Mouse (Mus musculus) spleen, adult 2 months (tissue): ENCODE results near the gene Syt7. TPM values are rescaled to one million over a fixed set of nuclear protein-coding genes. Genes with fewer than 3 reads are reported as not detected.

Experiments
- DNase-seq, 2 experiments: peaks; one replicate each; pipeline versions ENCODE4 v3.0.0 to v3.0.0-alpha.2; 2012 to 2021; ENCODE audit warnings: low spot score in 2 of 2, low read depth in 1 of 2
- H3K27ac ChIP-seq: fragments of 200-500 bp; 2 replicates; pipeline ENCODE4 v1.5.1; 2012; ENCODE audit warnings: low read length, inconsistent platforms; ENCODE audit not compliant: insufficient read depth
- H3K27me3 ChIP-seq: fragments of 200-500 bp; 2 replicates; pipeline ENCODE4 v1.6.1; 2012; ENCODE audit warnings: mild to moderate bottlenecking, moderate library complexity, low read length, inconsistent platforms; ENCODE audit not compliant: control insufficient read depth, insufficient read depth
- H3K36me3 ChIP-seq: fragments of 200-500 bp; 2 replicates; pipeline ENCODE4 v1.6.1; 2012; ENCODE audit warnings: mild to moderate bottlenecking, low read length, inconsistent platforms; ENCODE audit not compliant: control insufficient read depth, insufficient read depth
- H3K4me1 ChIP-seq: fragments of 200-500 bp; 2 replicates; pipeline ENCODE4 v1.6.1; 2011; ENCODE audit warnings: inconsistent platforms; ENCODE audit not compliant: control insufficient read depth, insufficient read depth, insufficient read length
- H3K4me3 ChIP-seq: fragments of 200-500 bp; 2 replicates; pipeline ENCODE4 v1.5.1; 2011; ENCODE audit warnings: mild to moderate bottlenecking, inconsistent platforms; ENCODE audit not compliant: insufficient read depth, insufficient read length; ENCODE audit errors: extremely low read depth
- CTCF ChIP-seq: fragments of 200-500 bp; IDR thresholded peaks from 2 replicates; pipeline ENCODE4 v1.5.1; 2011; ENCODE audit warnings: mild to moderate bottlenecking, inconsistent platforms; ENCODE audit not compliant: insufficient read depth, insufficient read length, insufficient replicate concordance; ENCODE audit errors: extremely low read depth
- POLR2A ChIP-seq: fragments of 200-500 bp; IDR thresholded peaks from 2 replicates; pipeline ENCODE4 v1.6.1; 2011; ENCODE audit warnings: low read depth, low read length, inconsistent platforms
- WGBS: fragments of 180-500 bp; shearing (Covaris S2); methylation state at CpG from one replicate; pipeline ENCODE4 v1.1.7; 2018; 5-methylcytosine and 5-hydroxymethylcytosine counted together
- polyA plus RNA-seq: library from polyadenylated mRNA; depleted of rRNA; stranded (reverse); fragments of >200 nt; gene quantifications from 2 replicates; pipeline ENCODE4 v1.2.3, GENCODE M21; 2012

Gene Syt7
- polyA plus RNA-seq, 1 experiment: 0.29 TPM

DNA sequence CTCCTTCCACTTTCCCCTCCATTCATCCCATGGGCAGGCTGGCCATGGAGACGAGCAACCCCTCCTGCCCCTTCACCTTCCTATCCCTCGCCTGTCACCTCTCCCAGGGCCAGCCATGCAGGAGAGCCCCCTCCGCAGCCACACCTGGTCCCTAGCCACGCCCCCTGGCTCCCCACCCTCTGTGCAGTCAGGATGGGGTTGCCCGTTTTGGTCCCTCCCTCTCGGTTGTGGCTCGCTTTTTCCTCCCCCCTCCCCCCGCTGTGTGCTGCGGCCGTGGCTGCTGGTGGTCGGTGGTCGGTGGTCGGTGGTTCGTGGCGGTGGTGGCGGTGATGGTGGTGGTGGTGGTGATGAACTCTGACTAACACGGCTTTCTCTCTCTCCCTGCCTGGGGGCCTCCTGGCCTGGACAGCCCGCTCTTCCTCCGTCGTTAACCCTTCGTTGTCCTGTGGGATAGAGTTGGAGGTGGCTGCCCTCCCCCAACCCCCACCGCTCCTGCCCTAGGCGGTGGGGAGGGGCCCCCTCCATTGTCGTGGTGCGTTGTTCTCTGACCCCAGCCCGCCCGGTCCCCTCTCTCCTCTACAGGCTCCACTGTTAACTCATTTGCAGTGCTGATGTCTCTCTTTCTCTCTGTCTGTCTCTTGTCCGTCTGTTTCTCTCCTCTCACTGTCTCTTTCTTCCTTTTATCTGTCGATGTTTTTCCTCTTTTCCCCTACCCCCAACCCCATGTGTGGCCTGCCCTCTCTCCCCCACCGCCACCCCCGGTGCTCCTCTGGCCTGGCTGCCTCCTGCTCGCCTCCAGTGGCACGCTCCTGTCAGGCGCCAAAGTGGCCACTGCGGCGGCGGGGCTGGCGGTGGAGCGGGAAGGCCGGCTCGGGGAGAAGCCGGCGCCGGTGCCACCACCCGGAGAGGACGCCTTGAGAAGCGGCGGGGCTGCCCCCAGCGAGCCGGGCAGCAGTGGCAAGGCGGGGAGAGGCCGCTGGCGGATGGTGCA lies 33.4 kb downstream of the Syt7 start:
- no peak overlapping the region for H3K4me3 ChIP-seq
- H3K27me3 ChIP-seq: peaks cover 6% of the 10 kb centered on the region
- no peak for TF ChIP-seq POLR2A
- no peak for TF ChIP-seq CTCF
- no peak for DNase-seq
- no peak overlapping the region for H3K27ac ChIP-seq
- 8% methylated on average over 52 of the region's 53 CpGs for WGBS
- H3K4me1 ChIP-seq: no peaks in the 10 kb centered on the region
- H3K36me3 ChIP-seq: no peaks in the 10 kb centered on the region

- 73% methylated on average over 1 of the region's 1 CpGs for WGBS
- no peaks in the 10 kb centered on the region for H3K4me1 ChIP-seq
- TF ChIP-seq CTCF (no peak), POLR2A (no peak)
- no peak for DNase-seq
- no peaks in the 10 kb centered on the region for H3K36me3 ChIP-seq
- peaks cover 6% of the 10 kb centered on the region for H3K27me3 ChIP-seq
- no peak overlapping the region for H3K4me3 ChIP-seq
- H3K27ac ChIP-seq: no peak overlapping the region
Observed at GRCm38 (mm10) chr19:10424751-10425150, 35.9 kb downstream of the Syt7 start.

- 43% methylated on average over 13 of the region's 13 CpGs for WGBS
- no peak overlapping the region for H3K27ac ChIP-seq
- H3K4me3 ChIP-seq: no peak overlapping the region
- peaks cover 6% of the 10 kb centered on the region for H3K27me3 ChIP-seq
- H3K36me3 ChIP-seq: no peaks in the 10 kb centered on the region
- no peak for DNase-seq
- TF ChIP-seq POLR2A: no peak
- no peak for TF ChIP-seq CTCF
- no peaks in the 10 kb centered on the region for H3K4me1 ChIP-seq
Observed at GRCm38 (mm10) chr19:10425484-10426270, 36.8 kb downstream of the Syt7 start.

- Histone ChIP-seq H3K4me3 (no peak overlapping the region), H3K4me1 (no peaks in the 10 kb centered on the region), H3K27ac (no peak overlapping the region), H3K36me3 (no peaks in the 10 kb centered on the region), H3K27me3 (peaks cover 6% of the 10 kb centered on the region)
- DNase-seq: no peak
- no peak for TF ChIP-seq CTCF
- no peak for TF ChIP-seq POLR2A
- WGBS: 64% methylated on average over 25 of the region's 25 CpGs
Observed at GRCm38 (mm10) chr19:10426312-10426711, 37.4 kb downstream of the Syt7 start.

DNA sequence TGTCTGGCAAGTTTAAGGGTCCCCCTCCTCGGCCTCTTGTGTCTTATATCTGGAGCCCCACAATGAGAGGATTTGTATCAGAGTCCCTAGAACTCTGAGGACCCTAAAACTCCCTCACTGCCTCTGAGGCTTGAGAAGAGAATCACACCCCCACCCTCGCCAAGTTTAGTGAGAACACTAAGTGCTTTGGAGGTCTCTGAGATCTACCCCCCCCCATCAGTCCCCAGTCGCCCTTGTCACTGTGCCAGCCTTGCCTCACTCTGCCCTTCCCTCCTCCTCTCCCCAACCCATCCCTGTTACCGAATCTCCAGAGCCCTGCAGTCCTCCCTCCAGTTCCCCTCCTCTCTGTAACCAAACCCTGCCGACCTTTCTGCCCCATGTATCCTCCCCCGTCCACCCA lies 37.9 kb downstream of the Syt7 start:
- DNase-seq: no peak
- TF ChIP-seq POLR2A: no peak
- no peak for TF ChIP-seq CTCF
- Histone ChIP-seq H3K27ac (no peak overlapping the region), H3K36me3 (no peaks in the 10 kb centered on the region), H3K27me3 (peaks cover 5% of the 10 kb centered on the region), H3K4me3 (no peak overlapping the region), H3K4me1 (no peaks in the 10 kb centered on the region)
- WGBS: 72% methylated on average over 6 of the region's 6 CpGs

GRCm38 (mm10) chr19:10427431-10427830 lies 38.5 kb downstream of the Syt7 start:
- no peak for DNase-seq
- Histone ChIP-seq H3K4me3 (no peak overlapping the region), H3K27me3 (peaks cover 3% of the 10 kb centered on the region; the same call in 1 of the 2 replicates), H3K36me3 (no peaks in the 10 kb centered on the region), H3K4me1 (no peaks in the 10 kb centered on the region), H3K27ac (no peak overlapping the region)
- TF ChIP-seq POLR2A: no peak
- no peak for TF ChIP-seq CTCF
- WGBS: 82% methylated on average over 9 of the region's 9 CpGs

DNA sequence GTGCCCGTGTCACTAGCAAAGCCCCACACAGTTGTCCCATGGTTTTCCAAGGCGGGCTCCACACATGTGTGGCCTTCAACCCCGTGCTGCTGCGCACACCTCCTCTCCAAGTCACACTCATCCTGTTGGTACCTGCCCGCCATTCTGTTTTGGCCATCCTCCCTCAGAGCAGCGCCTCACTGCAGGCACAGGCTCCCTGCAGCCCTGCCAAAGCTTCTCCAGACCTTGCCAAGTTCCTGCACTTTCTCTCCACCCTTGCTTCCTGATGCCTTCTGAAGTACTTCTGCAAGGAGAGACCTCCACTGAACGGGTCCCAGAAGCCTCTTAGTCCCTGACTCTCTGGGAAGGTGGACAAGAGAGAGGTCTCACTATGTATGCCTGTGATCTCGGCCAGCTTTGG lies 40.5 kb downstream of the Syt7 start:
- H3K36me3 ChIP-seq: no peaks in the 10 kb centered on the region
- no peaks in the 10 kb centered on the region for H3K4me1 ChIP-seq
- TF ChIP-seq POLR2A (no peak), CTCF (no peak)
- H3K27me3 ChIP-seq: no peaks in the 10 kb centered on the region
- 80% methylated on average over 8 of the region's 8 CpGs for WGBS
- no peak for DNase-seq
- H3K27ac ChIP-seq: no peak overlapping the region
- H3K4me3 ChIP-seq: no peak overlapping the region
